Mouse (Mus musculus) spleen, postnatal 14 days (tissue): ENCODE measurements around the gene Bpifa5.
"Not testable (repeated sequence)": the region's sequence is repeated elsewhere in the genome, so short reads cannot be mapped to it uniquely, and the experiment has no call there.

Experiments used
- DNase-seq, 2 experiments: peaks; one replicate each; pipeline ENCODE4 v3.0.0; 2021 to 2022; ENCODE audit warnings: low spot score in 2 of 2

Bpifa5 gene

DNA sequence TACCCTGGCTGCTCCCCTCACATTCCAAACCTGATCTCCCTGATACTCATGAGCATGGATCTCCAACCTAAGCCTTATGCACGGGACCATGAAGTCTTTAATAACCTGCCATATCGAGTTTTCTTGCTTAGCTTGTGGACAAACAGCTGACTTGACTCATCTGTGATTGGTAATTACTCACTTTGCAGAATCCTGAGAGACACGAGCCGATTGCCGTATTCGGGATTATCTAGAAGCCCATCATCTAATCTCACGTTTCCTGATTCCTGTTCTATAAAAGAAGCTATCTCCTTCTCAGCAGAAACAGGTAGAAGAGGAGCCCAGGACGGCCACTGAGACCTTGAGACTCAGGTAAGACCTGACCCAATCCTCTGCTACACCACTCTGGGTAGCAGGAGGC is at the start of gene Bpifa5:
Bpifa5 (plus strand) TSS at position 301 of the 400 bp plus-strand sequence.
- DNase-seq, result no peak

DNA sequence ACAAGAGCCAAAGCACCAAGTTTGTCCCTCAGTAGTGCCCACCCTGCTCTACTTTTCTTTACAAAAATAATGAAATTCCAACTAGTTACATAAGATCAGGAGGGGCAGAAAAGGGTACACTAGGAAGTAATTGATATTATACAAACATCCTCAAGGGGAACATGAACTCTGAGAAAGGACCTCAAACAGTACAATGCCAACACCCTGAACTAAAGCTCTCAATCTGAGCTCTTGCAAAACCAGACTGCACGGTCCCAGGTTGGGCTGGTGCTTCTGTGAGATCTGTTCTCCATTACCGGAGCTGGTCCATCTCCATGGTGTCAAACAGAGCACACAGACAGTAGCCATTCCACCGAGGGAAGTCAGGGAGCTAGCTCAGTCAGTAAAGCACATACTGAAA is 45.0 kb upstream of the Bpifa5 start:
- no peak for DNase-seq

DNA sequence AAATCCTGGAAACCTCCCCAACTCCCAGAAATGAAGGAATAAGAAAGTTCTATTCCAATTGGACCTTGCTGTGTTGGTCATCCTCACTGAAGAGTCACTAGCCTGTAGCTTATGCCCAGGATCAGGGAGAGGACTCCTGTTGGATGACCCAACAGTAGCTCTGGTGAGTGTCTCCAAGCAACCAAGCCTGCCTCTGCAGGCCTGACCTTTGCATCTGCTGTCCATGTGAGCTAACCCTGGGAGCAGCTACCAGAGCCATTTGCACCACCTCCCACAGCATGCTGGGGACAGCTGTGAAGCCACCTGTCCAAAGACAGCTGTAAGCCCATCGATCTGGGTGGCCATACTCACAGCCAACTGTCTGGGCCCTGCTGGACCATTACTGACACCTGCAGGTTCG is 32.3 kb upstream of the Bpifa5 start, which contains the start of gene Bpifa3:
Bpifa3 (plus strand) TSS at position 217 of the 400 bp plus-strand sequence.
- DNase-seq, result no peak

DNA sequence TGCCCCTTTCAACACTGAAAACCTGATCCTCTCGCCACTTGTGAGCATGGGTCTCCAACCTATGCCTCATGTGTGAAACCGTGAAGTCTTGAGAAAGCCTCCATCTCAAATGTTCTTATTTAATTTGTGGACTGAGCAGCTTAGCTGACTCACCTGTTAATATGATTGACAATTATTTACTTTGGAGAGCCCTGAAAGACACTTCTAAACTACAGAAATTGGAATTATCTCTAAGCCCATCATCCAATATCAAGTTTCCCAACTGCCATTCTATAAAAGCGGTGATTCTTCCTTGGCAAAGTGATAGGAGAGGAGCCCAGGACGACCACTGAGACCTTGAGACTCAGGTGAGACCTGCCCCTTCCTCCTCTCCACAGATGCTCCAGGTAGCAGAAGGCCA is 19.8 kb upstream of the Bpifa5 start, which contains the start of gene Bpifa1:
Bpifa1 (plus strand) TSS at position 301 of the 400 bp plus-strand sequence.
- DNase-seq, result no peak

DNA sequence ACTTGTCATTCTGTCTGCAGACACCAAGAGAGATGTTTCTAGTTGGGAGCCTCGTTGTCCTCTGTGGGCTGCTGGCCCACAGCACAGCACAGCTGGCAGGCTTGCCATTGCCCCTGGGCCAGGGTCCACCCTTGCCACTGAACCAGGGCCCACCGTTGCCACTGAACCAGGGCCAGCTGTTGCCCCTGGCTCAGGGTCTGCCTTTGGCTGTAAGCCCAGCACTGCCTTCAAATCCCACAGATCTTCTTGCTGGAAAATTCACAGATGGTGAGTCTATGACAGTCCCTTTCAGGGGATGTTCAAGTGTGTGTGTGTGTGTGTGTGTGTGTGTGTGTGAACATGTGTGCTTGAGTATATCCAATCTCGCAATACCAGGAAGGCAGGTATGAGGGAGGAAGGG is 18.7 kb upstream of the Bpifa5 start:
- DNase-seq, result no peak

DNA sequence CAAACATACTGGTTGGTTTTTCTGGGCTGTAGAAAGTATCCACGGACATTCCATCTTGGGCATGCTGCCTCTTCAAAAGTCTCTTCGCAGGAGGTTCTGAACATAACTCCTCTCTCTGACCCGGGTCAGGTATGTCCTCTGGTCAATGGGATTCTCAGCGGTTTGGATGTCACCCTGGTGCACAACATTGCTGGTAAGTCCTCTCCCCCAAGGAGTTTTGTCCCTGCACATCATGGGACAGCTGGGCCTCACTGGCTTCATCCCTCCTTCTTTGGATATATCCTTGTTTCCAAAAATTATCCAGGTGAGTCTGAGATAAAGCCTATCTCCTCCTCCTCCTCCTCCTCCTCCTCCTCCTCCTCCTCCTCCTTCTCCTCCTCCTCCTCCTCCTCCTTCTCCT is 14.9 kb upstream of the Bpifa5 start:
- no peak for DNase-seq

DNA sequence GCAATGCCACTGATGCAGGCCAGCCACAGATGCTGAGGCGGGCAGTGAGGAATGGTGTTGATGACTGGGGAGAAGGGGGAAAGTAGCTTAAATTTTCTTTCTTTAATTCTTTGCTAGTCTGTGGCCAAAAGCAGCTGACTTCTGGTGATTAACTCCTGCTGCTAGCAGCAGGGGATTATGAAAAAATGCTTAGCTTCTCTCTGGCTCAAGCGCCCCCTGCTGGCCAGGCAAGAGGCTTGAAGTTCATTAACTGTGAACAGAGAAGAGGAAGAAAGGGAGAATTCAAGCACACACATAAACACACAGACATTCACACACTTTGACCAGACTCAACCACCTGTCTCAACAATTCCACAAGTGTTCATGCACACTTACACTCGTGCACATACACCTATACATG is 4.0 kb upstream of the Bpifa5 start:
- DNase-seq, result no peak

DNA sequence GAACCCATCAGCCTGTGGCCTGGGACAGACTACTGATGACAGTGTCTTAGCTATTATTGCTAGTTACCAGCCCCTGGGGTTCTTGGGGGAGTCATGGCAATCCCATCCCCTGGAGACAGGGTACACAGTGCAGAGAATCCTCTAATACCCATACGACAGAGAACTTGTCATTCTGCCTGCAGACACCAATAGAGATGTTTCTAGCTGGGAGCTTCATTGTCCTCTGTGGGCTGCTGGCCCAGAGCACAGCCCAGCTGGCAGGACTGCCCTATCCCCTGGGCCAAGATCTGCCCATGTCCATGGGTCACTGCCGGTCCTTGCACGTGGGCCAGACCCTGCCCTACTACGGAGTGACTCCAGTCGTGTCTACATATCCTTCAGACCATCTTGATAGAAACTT is 899 bp downstream of the Bpifa5 start:
- no peak for DNase-seq

DNA sequence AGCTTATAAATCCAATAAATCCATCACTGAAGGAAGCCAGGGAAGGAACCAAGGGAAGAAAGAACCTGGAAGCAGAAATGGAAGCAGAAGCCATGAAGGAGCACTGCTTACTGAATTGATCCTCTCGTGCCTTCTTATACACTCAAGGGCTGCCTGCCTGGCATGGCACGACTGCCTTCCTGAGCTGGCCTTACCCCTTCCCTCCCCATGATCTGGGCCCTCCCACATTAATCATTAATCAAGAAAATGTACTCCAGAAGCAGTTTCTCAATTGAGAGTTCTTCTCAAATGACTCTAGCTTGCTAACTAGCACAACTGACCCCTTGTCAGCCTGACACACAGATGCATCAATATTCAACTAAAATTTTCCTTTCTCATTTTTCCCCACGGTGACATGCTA is 6.8 kb downstream of the Bpifa5 start:
- no peak for DNase-seq

DNA sequence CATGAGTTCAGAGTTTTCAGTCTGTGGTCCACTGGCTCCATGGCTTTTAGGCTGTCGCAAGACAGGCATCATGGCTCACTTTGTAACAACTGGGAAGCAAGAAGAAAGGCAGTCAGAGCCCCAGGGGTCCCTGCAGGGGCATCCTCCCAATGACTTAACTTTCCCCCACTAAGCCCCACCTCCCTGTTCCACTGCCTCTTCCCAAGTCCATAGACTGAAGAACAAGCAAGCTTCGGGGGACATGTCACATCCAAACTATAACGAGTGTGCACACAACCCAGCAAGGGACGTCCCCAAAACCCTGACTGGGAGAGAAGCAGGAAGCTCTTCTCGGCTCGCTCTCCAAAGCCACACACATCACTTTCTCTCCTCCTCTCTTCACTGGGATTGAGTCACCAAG is 9.2 kb downstream of the Bpifa5 start:
- DNase-seq, result no peak

DNA sequence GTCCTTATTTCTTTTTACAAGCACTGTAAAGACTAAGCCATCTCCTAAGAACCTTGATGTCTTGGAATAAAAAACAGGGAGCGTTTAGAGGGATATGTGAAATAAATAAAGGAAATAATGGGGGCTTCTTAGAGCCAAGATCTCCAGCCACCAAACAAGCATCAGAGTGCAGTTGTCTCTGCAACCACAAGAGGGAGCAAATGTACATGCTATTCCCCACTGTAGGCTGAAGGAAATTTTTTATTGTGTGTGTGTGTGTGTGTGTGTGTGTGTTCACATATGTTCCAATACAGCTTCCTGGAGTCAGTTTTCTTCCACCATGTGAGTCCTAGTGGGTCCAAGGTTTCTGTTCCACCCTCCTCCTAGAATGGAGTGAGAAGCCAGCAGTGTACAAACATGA is 10.9 kb downstream of the Bpifa5 start:
- no peak for DNase-seq

DNA sequence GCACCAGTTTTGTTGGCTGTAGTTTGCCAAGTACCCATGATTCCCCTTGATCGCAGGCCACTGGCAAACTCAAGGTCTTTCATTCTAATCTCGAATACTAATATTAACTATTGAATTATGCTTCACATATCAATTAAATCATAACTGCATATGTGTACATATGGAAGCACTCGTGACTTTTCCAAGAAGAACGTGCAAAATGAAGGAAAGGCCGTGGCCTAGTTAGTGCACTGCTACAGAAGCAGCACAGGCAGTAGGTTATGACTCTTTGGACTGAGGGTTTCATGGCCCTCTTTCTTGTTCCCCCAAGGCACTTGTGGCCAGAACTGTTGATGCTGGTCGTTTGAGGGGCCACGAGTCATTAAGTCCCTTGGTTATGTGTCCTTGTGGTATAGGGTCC is 19.5 kb downstream of the Bpifa5 start:
- not testable (repeated sequence) for DNase-seq

DNA sequence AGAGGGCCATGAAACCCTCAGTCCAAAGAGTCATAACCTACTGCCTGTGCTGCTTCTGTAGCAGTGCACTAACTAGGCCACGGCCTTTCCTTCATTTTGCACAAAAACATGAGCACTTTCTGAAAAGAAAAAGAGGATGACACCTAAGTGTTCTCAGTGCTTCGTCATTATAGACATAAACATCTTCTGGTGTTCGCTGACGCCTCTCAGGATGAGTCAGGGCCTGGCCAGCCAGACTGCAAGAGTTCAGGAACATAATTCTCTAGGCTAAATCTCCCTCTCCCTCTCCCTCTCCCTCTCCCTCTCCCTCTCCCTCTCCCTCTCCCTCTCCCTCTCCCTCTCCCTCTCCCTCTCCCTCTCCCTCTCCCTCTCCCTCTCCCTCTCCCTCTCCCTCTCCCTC is 20.7 kb downstream of the Bpifa5 start:
- DNase-seq, result not testable (repeated sequence)

DNA sequence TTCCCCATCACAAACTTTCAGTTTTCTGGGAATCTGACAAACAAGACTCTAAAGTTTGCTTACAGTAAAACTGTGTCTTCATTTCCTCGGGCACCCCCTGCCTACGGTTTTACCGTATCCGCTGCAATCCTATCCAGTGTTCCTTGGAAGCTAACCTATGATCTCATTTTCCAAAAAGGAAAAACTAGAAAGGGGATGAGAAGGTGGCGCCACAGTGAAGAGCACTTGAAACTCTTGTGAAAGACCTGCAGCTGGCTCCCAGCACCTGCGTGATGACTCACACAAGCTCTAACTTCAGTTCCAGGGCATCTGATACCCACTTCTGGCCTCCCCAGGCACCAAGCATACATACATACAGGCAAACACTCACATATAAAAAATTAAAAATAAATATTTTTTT is 22.9 kb downstream of the Bpifa5 start:
- no peak for DNase-seq

DNA sequence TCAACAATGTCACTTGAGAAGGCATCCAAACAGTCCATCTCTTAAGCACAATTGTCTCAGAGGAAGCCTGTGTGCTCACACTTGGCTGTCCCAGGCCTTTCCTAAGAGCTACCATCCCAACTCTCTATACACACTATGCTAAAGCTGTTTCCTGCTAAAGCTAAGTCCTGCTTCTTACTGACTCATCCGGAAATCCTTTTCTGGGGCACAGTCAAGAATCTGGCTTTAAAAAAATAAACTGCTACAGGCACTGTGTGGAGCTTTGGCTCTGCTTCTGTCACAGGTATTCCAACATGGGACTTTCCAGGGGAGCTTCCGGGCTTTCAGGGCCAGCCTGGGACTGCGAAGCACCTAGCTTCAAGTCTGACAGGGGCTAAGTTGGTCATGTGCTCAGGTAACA is 23.3 kb downstream of the Bpifa5 start:
- no peak for DNase-seq

DNA sequence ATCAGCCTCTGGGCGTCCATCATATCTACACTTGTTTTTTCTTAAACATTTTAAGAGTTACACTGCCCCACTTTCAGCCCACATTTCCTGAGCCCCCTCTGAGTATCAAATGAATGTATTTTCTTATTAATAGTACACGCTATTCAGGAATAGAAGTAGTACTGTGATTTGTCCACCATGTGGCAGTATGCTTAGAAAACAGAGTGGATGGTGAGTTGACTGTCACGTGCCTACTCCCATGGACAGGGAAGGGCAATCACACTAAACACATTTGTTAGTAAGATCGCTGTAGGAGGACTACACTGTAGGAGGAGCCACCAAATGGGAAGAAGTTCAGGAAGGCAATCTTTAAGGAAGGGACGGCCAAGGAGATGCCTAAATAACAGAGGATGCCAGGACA is 25.1 kb downstream of the Bpifa5 start:
- no peak for DNase-seq

DNA sequence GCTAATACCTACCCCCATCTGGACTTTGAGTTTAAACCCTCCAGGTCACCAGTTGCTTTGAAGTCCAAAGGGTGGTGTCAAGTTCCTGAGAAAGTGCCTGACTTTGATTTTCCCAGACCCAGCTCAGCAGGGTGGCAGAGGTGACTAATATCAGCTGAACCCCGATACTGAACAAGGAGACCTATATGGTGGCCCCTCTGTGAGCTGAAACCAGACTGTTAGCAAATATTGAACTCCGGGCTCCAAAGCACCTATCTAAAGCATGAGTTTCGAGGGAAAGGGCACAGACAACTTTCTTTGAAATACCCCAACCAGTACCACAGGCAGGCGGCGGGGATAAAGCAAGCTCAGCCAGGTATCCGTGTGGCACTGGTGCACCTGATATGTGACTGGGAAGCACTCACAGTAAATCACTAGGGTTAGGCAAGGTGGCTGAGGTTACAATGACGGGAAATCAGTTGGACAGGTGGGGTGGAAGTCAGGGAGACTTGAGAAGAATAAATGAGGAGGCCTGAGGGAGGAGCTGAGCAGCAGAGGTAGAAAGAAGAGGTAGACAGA is 27.5 kb downstream of the Bpifa5 start:
- no peak for DNase-seq

DNA sequence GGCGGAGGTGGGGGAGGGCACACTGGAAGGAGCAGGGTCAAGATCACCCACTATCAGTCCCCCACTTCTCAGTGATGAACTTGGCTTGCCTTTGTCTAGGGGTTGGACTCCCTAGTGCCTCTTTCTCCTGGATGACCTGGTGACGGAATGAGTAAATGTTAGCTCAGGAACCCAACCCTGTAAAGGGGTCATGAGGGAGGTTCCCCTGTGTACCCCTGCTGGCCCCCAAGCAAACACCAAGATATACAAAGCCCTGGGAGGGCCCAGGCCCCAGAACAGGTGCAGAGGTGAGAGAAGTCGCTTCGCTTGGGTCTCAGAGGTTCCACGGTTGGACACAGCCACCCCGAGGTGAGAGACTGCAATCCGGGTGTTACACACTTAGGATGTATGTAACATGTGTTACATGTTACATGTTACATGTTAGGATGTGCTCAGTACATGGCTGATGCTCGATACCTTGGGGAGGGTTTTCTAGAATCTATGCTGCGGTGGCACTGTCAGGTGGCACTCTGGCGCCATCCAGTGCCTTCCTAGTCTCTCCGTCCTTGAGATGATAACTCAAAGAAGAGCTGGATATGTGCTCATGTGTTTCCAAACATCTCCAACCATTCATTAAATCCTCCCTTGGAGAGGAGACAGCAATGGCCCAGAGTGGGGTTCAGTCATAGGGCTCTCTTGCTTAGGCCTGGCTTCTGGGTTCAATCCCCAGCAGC is 28.3 kb downstream of the Bpifa5 start, which contains the start of gene Bpifb1:
Bpifb1 (plus strand) TSS at position 273 of the 713 bp plus-strand sequence.
- no peak for DNase-seq

DNA sequence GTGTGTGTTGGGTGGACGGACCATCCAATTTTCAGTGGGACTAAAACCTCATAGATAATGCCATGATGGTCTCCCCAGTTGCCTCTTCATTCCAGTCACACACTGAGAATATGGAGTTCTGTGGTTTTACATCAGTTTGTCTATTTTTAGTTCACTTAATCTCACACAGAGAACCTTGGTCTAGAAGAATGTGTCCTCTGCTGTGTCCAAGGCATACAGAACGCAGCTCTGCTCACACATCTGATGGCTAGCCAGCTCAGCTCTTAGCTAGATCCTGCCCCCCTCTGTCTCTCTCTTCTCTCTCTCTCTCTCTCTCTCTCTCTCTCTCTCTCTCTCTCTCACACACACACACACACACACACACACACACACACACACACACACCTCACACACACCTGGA is 29.7 kb downstream of the Bpifa5 start:
- no peak for DNase-seq

DNA sequence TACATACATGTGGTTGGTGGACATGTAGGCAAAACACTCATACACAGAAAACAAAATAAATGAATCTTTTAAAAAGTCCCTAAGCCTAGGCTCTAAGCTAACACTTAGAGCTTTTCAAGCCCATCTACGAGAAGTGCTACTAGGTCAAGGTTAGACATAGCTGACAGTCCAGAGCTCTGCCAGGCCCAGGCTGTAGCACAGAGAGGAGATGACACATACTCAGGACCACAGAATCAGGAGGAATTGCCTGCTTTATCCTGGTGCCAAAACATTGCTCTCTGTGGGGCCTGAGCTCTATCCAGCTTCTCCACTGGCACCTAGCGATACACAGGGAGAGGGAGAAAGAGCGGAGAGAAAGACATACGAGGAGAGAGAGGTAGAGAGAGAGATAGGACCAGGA is 30.7 kb downstream of the Bpifa5 start:
- no peak for DNase-seq

DNA sequence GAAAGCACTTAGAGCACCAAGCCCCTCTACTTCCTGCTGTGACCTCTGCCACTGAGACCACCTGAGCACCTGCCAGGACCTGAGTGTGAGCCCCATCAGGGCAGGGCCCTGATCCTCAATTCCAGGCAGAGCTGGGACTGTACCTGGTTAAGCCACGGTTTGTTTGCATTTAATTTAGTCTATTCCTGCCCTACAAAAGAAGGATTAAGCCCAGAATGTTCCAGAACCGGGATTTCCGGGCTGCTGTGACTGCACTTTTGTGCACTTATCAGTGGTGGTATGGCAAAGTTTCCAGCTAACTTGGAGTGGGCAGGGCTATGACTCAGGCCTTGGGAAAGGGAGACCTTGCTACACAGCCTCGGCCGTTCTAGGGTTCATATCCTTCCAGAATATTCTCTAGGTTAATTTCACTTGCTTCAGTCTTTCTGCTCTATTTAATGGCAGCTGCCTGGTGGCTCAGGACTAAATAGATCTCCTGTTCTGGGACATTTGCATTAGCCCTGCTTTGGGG is 31.6 kb downstream of the Bpifa5 start:
- no peak for DNase-seq

DNA sequence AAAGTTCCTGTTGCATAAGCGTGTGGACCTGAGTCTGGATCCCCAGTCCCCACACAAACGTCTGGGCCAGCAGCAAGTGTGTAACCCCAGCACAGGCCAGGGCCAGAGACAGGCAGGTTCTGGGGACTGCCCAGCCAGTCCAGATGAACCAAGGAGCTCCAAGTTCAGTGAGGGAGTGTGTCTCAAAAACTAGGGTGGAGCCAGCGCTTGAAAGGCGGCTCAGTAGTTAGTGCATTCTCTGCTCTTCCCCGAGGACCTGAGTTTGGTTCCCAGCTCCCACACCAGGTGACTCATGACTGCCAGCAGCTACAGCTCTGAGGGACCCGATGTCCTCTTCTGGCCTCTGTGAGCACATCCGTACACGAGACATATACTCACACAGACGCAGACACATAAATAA is 34.6 kb downstream of the Bpifa5 start:
- DNase-seq, result no peak

DNA sequence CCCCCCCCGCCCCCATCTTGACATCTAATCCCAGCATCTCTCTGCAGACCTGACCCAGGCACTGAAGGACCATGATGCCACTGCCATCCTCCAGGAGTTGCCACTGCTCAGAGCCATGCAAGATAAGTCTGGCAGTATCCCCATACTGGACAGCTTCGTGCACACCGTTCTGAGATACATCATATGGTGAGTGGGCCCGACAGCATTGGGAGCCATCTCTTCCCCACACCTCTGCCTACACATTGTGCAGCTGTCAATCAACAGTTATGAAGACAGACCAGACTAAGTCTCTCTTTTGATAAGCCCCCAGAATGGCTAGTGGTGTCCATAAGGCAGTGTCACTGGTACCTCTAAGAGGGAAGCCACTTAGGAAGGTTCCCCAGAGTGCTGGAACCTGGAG is 42.2 kb downstream of the Bpifa5 start:
- no peak for DNase-seq
